Mouse (Mus musculus) neural tube, embryonic 11.5 days (tissue): ENCODE data around the gene Tada2b. TPM values are rescaled to one million over a fixed set of nuclear protein-coding genes. Genes with fewer than 3 reads are reported as not detected.

Experiments used
- ATAC-seq: fragments of 200-750 bp; cut with Nextera tagmentation; 2 replicates; pipeline ENCODE4 v1.8.0; 2017; ENCODE audit warnings: moderate number of reproducible peaks, mild to moderate bottlenecking, moderate TSS enrichment, moderate library complexity; ENCODE audit not compliant: insufficient read depth, low FRiP score, low TSS enrichment
- DNase-seq: peaks from one replicate; pipeline ENCODE4 v3.0.0-alpha.2; 2015; ENCODE audit warnings: low spot score
- H3K27ac ChIP-seq: fragments of 300-500 bp; sonication (generic); 2 replicates; pipeline ENCODE4 v1.5.1; 2014; ENCODE audit warnings: low read depth, mild to moderate bottlenecking, low read length
- H3K27me3 ChIP-seq: fragments of 300-500 bp; sonication (generic); 2 replicates; pipeline ENCODE4 v1.6.1; 2014; ENCODE audit warnings: mild to moderate bottlenecking, low read length, mixed read lengths; ENCODE audit not compliant: control insufficient read depth, insufficient read depth
- H3K36me3 ChIP-seq: fragments of 300-500 bp; sonication (generic); 2 replicates; pipeline ENCODE4 v1.6.1; 2014; ENCODE audit warnings: mild to moderate bottlenecking, low read length, moderate library complexity, mixed read lengths; ENCODE audit not compliant: control insufficient read depth, insufficient read depth
- H3K4me1 ChIP-seq: fragments of 300-500 bp; sonication (generic); 2 replicates; pipeline ENCODE4 v1.6.1; 2014; ENCODE audit warnings: low read length, mixed read lengths; ENCODE audit not compliant: control insufficient read depth, insufficient read depth
- H3K4me2 ChIP-seq: fragments of 300-500 bp; sonication (generic); 2 replicates; pipeline ENCODE4 v1.6.1; 2014; ENCODE audit warnings: low read depth, mild to moderate bottlenecking, moderate library complexity
- H3K4me3 ChIP-seq: fragments of 300-500 bp; sonication (generic); 2 replicates; pipeline ENCODE4 v1.5.1; 2014; ENCODE audit warnings: low read depth, low read length
- H3K9ac ChIP-seq: fragments of 300-500 bp; sonication (generic); 2 replicates; pipeline ENCODE4 v1.6.1; 2014; ENCODE audit warnings: mild to moderate bottlenecking, low read length
- H3K9me3 ChIP-seq: fragments of 300-500 bp; sonication (generic); 2 replicates; pipeline ENCODE4 v1.6.1; 2016; ENCODE audit warnings: low read length; ENCODE audit not compliant: control insufficient read depth
- WGBS: fragments of 180-500 bp; shearing (Covaris S2); extraction: QIAGEN DNeasy Blood & Tissue Kit; methylation state at CpG from one replicate; pipeline ENCODE4 v1.1.7; 2014; 5-methylcytosine and 5-hydroxymethylcytosine counted together
- polyA plus RNA-seq: library from polyadenylated mRNA; unstranded; fragments of >200 nt; fragmentation: Nextera tagmentation; extraction: Ambion mirVana; gene quantifications from 2 replicates; pipeline ENCODE4 v1.2.1, GENCODE M21; 2014

The Tada2b gene
- polyA plus RNA-seq, 1 experiment from 2014 or later, result 4.2 TPM

DNA sequence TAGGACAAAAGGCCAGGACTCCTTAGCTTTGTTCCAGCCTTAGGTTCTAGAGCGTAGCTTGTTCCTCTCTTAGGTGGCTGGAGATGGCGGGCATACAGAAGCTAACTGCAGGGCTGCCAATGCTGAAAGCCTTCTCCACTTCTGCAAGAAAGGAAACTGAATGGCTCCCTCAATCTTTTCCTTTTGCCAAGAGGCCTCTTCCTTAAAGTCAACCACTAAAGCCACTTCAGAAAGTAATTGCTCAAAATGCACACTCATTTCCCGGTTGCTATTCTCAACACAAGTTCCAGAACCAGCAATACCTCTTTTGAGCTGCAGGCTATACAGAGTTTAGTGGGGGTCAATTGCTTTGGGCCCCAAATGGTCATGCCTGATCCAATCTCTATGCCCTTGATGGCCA lies 6.6 kb downstream of the Tada2b start:
- WGBS, result 86% methylated on average over 3 of the region's 3 CpGs
- Histone ChIP-seq H3K27ac (no peak overlapping the region), H3K9ac (no peak overlapping the region), H3K9me3 (no peaks in the 10 kb centered on the region), H3K36me3 (peaks cover 4% of the 10 kb centered on the region; the same call in 1 of the 2 replicates), H3K4me2 (no peak overlapping the region), H3K27me3 (no peaks in the 10 kb centered on the region), H3K4me1 (peaks cover 8% of the 10 kb centered on the region), H3K4me3 (no peak overlapping the region)
- ATAC-seq, result no peak
- no peak for DNase-seq

DNA sequence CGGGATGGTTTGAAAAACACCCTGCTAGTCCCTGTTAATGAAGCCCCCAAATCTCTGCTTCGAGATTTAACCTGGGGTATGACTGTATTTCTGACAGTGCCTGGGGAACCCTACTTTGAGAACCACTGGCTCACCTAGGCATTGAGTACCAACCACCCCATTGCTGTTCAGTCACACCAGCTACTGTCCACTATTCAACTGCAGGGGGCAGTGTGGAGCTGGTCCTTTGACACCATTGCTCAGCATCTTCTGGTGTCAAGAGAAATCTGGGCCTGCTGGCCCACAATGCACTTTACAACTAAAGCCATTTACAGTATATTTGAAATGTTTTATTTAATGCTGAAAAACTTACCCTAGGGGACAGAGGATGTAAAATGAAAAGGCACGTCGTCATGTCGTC lies 9.8 kb downstream of the Tada2b start:
- WGBS, result 85% methylated on average over 5 of the region's 5 CpGs
- H3K27me3 ChIP-seq, result no peaks in the 10 kb centered on the region
- H3K9me3 ChIP-seq, result no peaks in the 10 kb centered on the region
- H3K9ac ChIP-seq, result no peak overlapping the region
- ATAC-seq (no peak; the same call in 1 of the 2 replicates), DNase-seq (peak; percentile 69)
- H3K4me3 ChIP-seq, result no peak overlapping the region
- H3K36me3 ChIP-seq, result peaks cover 14% of the 10 kb centered on the region
- H3K27ac ChIP-seq, result no peak overlapping the region
- H3K4me2 ChIP-seq, result no peak overlapping the region
- H3K4me1 ChIP-seq, result no peaks in the 10 kb centered on the region

DNA sequence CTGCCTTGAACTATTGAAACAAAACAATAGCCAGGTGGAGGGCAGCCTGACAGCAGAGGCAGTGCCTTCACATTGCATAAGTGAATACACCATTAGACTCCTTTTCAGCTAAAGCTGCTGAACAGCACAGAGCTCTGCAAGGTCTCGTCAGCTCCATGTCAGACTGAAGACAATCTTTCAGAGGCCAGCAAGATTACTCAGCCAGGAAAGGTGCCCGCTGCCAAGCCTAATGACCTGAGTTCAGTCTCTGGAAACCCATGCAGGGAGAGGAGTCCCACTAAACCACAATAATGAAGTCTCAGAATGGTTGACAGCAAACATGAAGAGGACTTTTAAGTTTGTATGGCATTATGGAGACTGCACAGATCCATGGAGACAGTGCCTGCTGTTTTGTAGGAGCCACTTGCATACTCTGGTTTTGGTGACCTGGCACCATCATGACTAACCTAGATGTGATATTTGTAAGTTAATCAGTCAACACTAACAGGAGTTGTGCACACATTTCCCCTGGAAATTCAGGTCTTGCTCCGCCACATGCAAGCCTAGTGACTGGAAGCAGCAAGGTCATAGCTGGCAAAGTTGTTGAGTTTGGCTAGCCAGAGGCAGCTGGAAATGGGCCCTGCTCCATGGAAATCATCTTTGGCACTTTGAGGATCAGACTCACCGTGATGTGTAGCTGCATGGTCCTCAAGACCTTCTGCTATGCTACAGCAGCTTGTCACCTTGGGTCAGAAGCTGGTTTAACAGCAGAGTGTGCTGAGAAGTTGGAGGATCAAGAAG lies 11.0 kb downstream of the Tada2b start:
- no peak for ATAC-seq
- no peak overlapping the region for H3K9ac ChIP-seq
- no peak overlapping the region for H3K4me3 ChIP-seq
- H3K27me3 ChIP-seq, result no peaks in the 10 kb centered on the region
- no peaks in the 10 kb centered on the region for H3K4me1 ChIP-seq
- no peak overlapping the region for H3K27ac ChIP-seq
- H3K9me3 ChIP-seq, result no peaks in the 10 kb centered on the region
- no peak for DNase-seq
- no peak overlapping the region for H3K4me2 ChIP-seq
- 87% methylated on average over 4 of the region's 4 CpGs for WGBS
- peaks cover 14% of the 10 kb centered on the region for H3K36me3 ChIP-seq

DNA sequence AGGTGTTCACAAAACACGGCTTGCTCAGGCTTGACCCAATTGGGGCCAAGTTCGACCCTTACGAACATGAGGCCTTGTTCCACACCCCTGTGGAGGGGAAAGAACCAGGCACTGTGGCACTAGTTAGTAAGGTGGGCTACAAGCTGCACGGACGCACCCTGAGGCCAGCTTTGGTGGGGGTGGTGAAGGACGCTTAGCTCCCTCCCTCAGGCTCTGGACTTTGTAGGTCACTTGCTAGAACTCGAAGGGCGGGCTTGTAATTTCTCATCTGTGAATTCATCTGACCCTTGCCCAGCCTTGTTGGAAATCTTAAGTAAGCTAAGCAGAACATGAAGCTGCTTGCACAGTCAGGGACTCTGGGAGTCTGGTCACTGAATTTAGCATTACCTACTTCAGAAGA lies 12.9 kb downstream of the Tada2b start:
- ATAC-seq (no peak), DNase-seq (no peak)
- no peak overlapping the region for H3K4me3 ChIP-seq
- H3K27ac ChIP-seq, result no peak overlapping the region
- WGBS, result 92% methylated on average over 8 of the region's 8 CpGs
- no peak overlapping the region for H3K9ac ChIP-seq
- H3K9me3 ChIP-seq, result no peaks in the 10 kb centered on the region
- no peaks in the 10 kb centered on the region; the same call in 1 of the 2 replicates for H3K4me1 ChIP-seq
- peaks cover 14% of the 10 kb centered on the region for H3K36me3 ChIP-seq
- no peak overlapping the region for H3K4me2 ChIP-seq
- no peaks in the 10 kb centered on the region for H3K27me3 ChIP-seq

DNA sequence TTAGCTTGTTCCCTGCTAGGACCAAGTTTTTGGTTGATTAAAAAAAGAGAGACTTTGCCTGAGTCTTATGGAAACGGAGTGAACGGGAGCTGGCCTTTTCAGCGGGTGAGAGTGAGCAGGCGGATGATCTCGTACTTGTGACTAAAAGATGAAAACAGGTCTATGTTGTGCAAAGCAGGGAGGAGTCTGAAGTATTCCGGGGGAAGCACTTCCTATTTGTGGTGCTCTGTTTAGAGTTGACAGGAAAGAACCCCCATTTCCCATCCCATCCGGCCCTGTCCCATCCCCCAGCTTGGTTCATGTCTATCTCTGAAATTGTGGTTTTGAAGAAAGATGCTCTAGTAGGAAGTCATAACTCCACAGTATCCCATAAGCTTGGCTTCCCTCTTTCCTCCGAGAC lies 18.2 kb downstream of the Tada2b start:
- H3K9ac ChIP-seq, result peak overlapping the region; percentile 67
- no peaks in the 10 kb centered on the region for H3K9me3 ChIP-seq
- H3K36me3 ChIP-seq, result peaks cover 4% of the 10 kb centered on the region
- peak overlapping the region; percentile 79 for H3K4me3 ChIP-seq
- 34% methylated on average over 8 of the region's 8 CpGs for WGBS
- DNase-seq (no peak), ATAC-seq (no peak)
- H3K4me1 ChIP-seq, result peaks cover 8% of the 10 kb centered on the region
- H3K27ac ChIP-seq, result no peak overlapping the region
- H3K27me3 ChIP-seq, result no peaks in the 10 kb centered on the region
- peak overlapping the region; percentile 98 for H3K4me2 ChIP-seq

DNA sequence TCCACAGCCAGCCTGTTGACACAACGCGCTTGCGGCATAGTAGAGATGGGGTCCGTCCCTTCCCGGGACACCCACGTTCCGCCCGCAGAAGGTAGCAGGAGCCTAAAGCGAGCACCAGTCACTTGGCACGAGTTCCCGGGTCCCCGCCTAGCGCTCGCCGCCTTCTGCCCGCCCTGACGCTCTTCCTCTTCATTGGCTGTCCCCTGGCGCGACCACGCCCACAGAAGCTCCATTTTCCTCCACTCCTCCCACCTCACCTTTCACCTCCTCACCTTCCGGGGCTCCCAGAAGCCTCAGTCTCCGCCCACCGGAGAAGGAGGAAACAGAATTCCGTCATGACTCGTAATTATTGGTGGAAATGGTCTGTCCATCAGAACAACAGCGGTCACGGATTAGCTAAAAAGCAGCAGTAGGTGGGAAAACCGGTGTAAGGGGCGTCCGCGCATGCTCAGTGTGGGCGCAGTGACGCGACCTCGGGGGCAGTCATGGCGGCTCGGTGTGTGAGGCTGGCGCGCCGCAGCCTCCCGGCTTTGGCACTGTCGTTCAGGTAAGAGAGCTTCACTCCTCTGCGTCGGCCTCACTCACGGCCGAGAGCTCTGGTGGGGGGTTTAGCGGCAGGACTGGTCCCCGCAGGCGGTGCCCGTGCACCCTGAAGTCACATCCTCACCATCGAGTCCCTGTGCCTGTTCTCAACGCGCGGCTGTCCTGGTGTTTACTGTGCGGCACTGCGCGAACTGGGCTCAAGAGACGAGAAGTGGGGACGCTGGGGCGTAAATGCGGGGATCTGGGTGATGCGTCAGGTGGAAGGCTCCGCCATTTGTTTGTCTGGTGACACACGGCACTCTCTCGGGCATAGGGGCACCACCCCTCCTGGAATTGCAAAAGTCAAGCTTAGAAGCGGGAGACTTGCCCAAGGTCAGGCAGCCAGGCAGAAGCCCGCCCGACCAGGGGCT lies 19.1 kb downstream of the Tada2b start, which contains the start of gene Grpel1:
Grpel1 (plus strand) TSS at position 290 of the 953 bp plus-strand sequence.
- Histone ChIP-seq H3K4me1 (peaks cover 8% of the 10 kb centered on the region), H3K4me3 (peak within 1 kb of the TSS; percentile 79), H3K27ac (no peak within 1 kb of the TSS), H3K4me2 (peak within 1 kb of the TSS; percentile 98), H3K9ac (peak within 1 kb of the TSS; percentile 67), H3K27me3 (no peaks in the 10 kb centered on the region), H3K9me3 (no peaks in the 10 kb centered on the region), H3K36me3 (no peaks in the 10 kb centered on the region; the same call in 1 of the 2 replicates)
- WGBS, result under 1% methylated on average over 68 of the region's 68 CpGs
- peak; percentile 97 for DNase-seq
- peak; percentile 95 for ATAC-seq

DNA sequence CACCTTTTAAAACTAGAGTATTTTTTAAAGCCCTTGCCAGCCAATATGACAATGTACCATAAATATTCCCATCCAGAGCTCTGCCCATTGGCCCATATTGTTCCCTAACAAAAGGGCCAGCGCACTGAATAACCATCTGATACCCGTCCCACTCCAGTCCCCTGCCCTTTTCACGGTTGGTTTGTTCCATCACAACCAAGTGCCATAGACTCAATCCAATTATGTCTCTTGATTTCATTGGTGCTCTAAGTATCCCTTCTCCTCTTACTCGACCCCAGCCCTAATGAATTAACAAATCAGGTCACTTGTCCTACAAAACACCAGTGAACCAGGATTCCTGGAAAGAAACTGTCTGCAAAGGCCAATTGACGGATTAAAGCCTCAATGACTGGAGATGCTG lies 20.7 kb downstream of the Tada2b start:
- Histone ChIP-seq H3K27ac (no peak overlapping the region), H3K4me3 (no peak overlapping the region), H3K9me3 (no peaks in the 10 kb centered on the region), H3K27me3 (no peaks in the 10 kb centered on the region), H3K9ac (no peak overlapping the region), H3K4me1 (peaks cover 8% of the 10 kb centered on the region), H3K4me2 (no peak overlapping the region), H3K36me3 (no peaks in the 10 kb centered on the region)
- no peak for DNase-seq
- no peak for ATAC-seq
- 30% methylated on average over 5 of the region's 5 CpGs for WGBS

DNA sequence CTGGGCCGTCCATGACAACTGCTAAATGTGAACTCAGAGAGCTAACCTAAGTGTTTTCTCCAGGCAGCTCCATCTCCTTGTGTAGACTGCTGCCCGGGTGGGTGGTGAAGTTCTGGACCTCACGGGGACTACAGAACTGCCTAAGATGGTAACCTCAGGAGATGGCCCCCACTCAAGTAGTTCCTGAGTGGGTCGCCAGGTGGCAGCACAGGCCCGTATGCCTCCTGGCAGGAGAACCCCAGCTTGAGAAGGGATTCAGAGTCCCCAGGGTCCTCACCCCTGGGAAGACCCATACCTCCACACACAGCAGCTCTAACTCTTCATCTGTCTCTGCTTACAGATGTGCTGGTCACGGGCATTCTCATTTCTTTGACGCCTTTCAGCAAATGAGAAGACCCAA lies 21.3 kb downstream of the Tada2b start:
- Histone ChIP-seq H3K27me3 (no peaks in the 10 kb centered on the region), H3K4me1 (peaks cover 8% of the 10 kb centered on the region), H3K36me3 (no peaks in the 10 kb centered on the region), H3K9me3 (no peaks in the 10 kb centered on the region), H3K4me2 (no peak overlapping the region), H3K4me3 (no peak overlapping the region), H3K27ac (no peak overlapping the region), H3K9ac (no peak overlapping the region)
- DNase-seq, result peak; percentile 78
- WGBS, result 22% methylated on average over 7 of the region's 7 CpGs
- ATAC-seq, result no peak
